Mouse (Mus musculus) kidney, postnatal 0 days (tissue): ENCODE measurements around the gene Itpa. TPM values are rescaled to one million over a fixed set of nuclear protein-coding genes. Genes with fewer than 3 reads are reported as not detected.

ENCODE experiments used
- ATAC-seq: fragments of 200-750 bp; cut with Nextera tagmentation; replicated peaks from 2 replicates; pipeline ENCODE4 v1.8.0; 2017; ENCODE audit warnings: low read depth, moderate number of reproducible peaks, moderate TSS enrichment, moderate library complexity; ENCODE audit not compliant: low FRiP score
- DNase-seq: peaks from one replicate; pipeline ENCODE4 v3.0.0-alpha.2; 2016; ENCODE audit warnings: low spot score
- H3K27ac ChIP-seq: fragments of 300-500 bp; sonication (generic); 2 replicates; pipeline ENCODE4 v1.5.1; 2014; ENCODE audit warnings: mild to moderate bottlenecking
- H3K27me3 ChIP-seq: fragments of 300-500 bp; sonication (generic); 2 replicates; pipeline ENCODE4 v1.6.1; 2014; ENCODE audit warnings: low read length, mixed read lengths; ENCODE audit not compliant: insufficient read depth
- H3K36me3 ChIP-seq: fragments of 300-500 bp; sonication (generic); 2 replicates; pipeline ENCODE4 v1.6.1; 2014; ENCODE audit warnings: low read length, mixed read lengths; ENCODE audit not compliant: insufficient read depth
- H3K4me1 ChIP-seq: fragments of 300-500 bp; sonication (generic); replicated peaks from 2 replicates; pipeline ENCODE4 v1.6.1; 2014; ENCODE audit warnings: antibody characterized with exemption, low read length, mixed read lengths; ENCODE audit not compliant: insufficient read depth
- H3K4me2 ChIP-seq: fragments of 300-500 bp; sonication (generic); 2 replicates; pipeline ENCODE4 v1.6.1; 2014; ENCODE audit warnings: mild to moderate bottlenecking, low read length, moderate library complexity, mixed read lengths
- H3K4me3 ChIP-seq: fragments of 300-500 bp; sonication (generic); replicated peaks from 2 replicates; pipeline ENCODE4 v1.5.1; 2014; ENCODE audit warnings: low read depth, low read length
- H3K9ac ChIP-seq: fragments of 300-500 bp; sonication (generic); 2 replicates; pipeline ENCODE4 v1.6.1; 2014; ENCODE audit warnings: low read depth, low read length
- H3K9me3 ChIP-seq: fragments of 300-500 bp; sonication (generic); replicated peaks from 2 replicates; pipeline ENCODE4 v1.6.1; 2016; ENCODE audit warnings: low read length, inconsistent platforms, mixed read lengths
- CTCF ChIP-seq: IDR thresholded peaks from 2 replicates; pipeline ENCODE4 v1.5.1; 2016; ENCODE audit warnings: antibody characterized with exemption, low read depth, mild to moderate bottlenecking, moderate library complexity
- WGBS: fragments of 180-500 bp; shearing (Covaris S2); extraction: QIAGEN DNeasy Blood & Tissue Kit; methylation state at CpG from one replicate; pipeline ENCODE4 v1.1.7; 2014; 5-methylcytosine and 5-hydroxymethylcytosine counted together
- polyA plus RNA-seq: library from polyadenylated mRNA; unstranded; fragments of >200 nt; fragmentation: Nextera tagmentation; extraction: Ambion mirVana; gene quantifications from 2 replicates; pipeline ENCODE4 v1.2.1, GENCODE M21; 2015

Gene Itpa
- polyA plus RNA-seq, 1 experiment from 2014 or later = 99.2 TPM

- Histone ChIP-seq H3K4me3 (no peak overlapping the region), H3K4me2 (no peak overlapping the region), H3K27me3 (no peaks in the 10 kb centered on the region), H3K36me3 (peaks cover 9% of the 10 kb centered on the region; the same call in 1 of the 2 replicates), H3K9ac (no peak overlapping the region), H3K27ac (peak overlapping the region; percentile 19; the same call in 1 of the 2 replicates), H3K9me3 (no peaks in the 10 kb centered on the region), H3K4me1 (peaks cover 33% of the 10 kb centered on the region)
- ATAC-seq = no peak
- no peak for TF ChIP-seq CTCF
- 58% methylated on average over 5 of the region's 5 CpGs for WGBS
- DNase-seq = no peak
Observed at GRCm38 (mm10) chr2:130632887-130633675, 34.3 kb upstream of the Itpa start.

GRCm38 (mm10) chr2:130634006-130634738 is 33.2 kb upstream of the Itpa start:
- 0 out of 2 replicates have a peak overlapping the region, but pooled peaks have one; percentile 2 for H3K27ac ChIP-seq
- DNase-seq (no peak), ATAC-seq (no peak)
- no peak overlapping the region for H3K4me3 ChIP-seq
- 37% methylated on average over 14 of the region's 14 CpGs for WGBS
- H3K27me3 ChIP-seq = no peaks in the 10 kb centered on the region
- H3K36me3 ChIP-seq = peaks cover 9% of the 10 kb centered on the region; the same call in 1 of the 2 replicates
- peak overlapping the region; percentile 44; the same call in 1 of the 2 replicates for H3K9ac ChIP-seq
- TF ChIP-seq CTCF = no peak
- peak overlapping the region; percentile 54 for H3K4me2 ChIP-seq
- H3K9me3 ChIP-seq = no peaks in the 10 kb centered on the region
- H3K4me1 ChIP-seq = peaks cover 28% of the 10 kb centered on the region

DNA sequence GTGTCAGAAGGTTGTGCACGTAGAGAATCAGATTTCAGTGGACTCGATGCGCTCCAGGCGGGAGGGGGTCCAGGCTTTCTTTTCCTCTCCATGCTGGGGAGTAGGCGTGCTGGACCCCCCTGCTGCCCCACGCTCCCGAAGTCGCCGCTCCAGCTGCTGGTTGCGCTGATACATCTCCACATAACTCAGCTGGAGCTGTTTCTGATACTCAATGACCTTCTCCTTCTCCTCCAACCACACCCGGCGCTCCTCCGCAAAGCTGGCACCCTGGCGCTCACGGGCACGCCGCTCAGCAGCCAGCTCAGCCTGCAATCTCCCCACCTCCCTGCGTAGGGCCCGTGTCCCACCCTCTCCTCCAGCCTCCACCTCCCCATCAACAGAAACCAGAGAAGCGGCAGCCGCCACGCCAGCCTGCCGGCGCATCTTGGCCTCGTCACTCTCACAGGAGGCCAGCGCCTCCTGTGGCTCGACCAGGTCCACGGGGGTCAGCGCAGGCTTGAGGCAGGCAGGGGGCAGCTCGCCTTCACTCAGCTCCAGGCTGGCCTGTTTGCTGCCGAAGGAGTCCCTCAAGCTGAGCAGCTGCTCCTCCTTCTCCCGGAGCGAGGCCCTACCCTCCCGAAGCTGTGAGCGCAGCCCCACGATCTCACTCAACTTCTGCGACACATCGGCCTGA is 32.5 kb upstream of the Itpa start:
- H3K27ac ChIP-seq = no peak overlapping the region
- TF ChIP-seq CTCF = peak; percentile 65
- no peaks in the 10 kb centered on the region for H3K27me3 ChIP-seq
- H3K4me1 ChIP-seq = peaks cover 28% of the 10 kb centered on the region
- no peaks in the 10 kb centered on the region for H3K9me3 ChIP-seq
- WGBS = 8% methylated on average over 38 of the region's 38 CpGs
- peak overlapping the region; percentile 13 for H3K4me3 ChIP-seq
- peak overlapping the region; percentile 44 for H3K9ac ChIP-seq
- ATAC-seq = 0 out of 2 replicates have a peak, but pooled peaks have one; percentile 6
- H3K36me3 ChIP-seq = peaks cover 9% of the 10 kb centered on the region; the same call in 1 of the 2 replicates
- peak; percentile 71 for DNase-seq
- H3K4me2 ChIP-seq = peak overlapping the region; percentile 54

- Histone ChIP-seq H3K9me3 (no peaks in the 10 kb centered on the region), H3K4me1 (peaks cover 28% of the 10 kb centered on the region), H3K27me3 (no peaks in the 10 kb centered on the region), H3K9ac (peak overlapping the region; percentile 44; the same call in 1 of the 2 replicates), H3K36me3 (peaks cover 9% of the 10 kb centered on the region; the same call in 1 of the 2 replicates), H3K4me3 (0 out of 2 replicates have a peak overlapping the region, but pooled peaks have one; percentile 1), H3K27ac (no peak overlapping the region; the same call in 1 of the 2 replicates), H3K4me2 (peak overlapping the region; percentile 54)
- TF ChIP-seq CTCF = no peak
- 36% methylated on average over 21 of the region's 21 CpGs for WGBS
- no peak for DNase-seq
- ATAC-seq = no peak
Observed at GRCm38 (mm10) chr2:130635847-130636246, 31.6 kb upstream of the Itpa start.

- peak overlapping the region; percentile 93 for H3K27ac ChIP-seq
- DNase-seq (peak; percentile 69), ATAC-seq (peak; percentile 80)
- H3K4me2 ChIP-seq = peak overlapping the region; percentile 54
- peaks cover 9% of the 10 kb centered on the region; the same call in 1 of the 2 replicates for H3K36me3 ChIP-seq
- H3K27me3 ChIP-seq = no peaks in the 10 kb centered on the region
- peak overlapping the region; percentile 52 for H3K9ac ChIP-seq
- H3K4me3 ChIP-seq = peak overlapping the region; percentile 28
- no peak for TF ChIP-seq CTCF
- H3K9me3 ChIP-seq = no peaks in the 10 kb centered on the region
- 30% methylated on average over 16 of the region's 16 CpGs for WGBS
- H3K4me1 ChIP-seq = peaks cover 36% of the 10 kb centered on the region
Observed at GRCm38 (mm10) chr2:130638101-130638611, 29.3 kb upstream of the Itpa start.
